Mouse (Mus musculus) heart, postnatal 0 days (tissue): ENCODE results near the gene Alpl. TPM values are rescaled to one million over a fixed set of nuclear protein-coding genes. Genes with fewer than 3 reads are reported as not detected.

Experiments used
- ATAC-seq: fragments of 200-750 bp; cut with Nextera tagmentation; 2 replicates; pipeline ENCODE4 v1.8.0; 2017; ENCODE audit warnings: low read depth, moderate number of reproducible peaks, moderate library complexity; ENCODE audit not compliant: insufficient read depth
- DNase-seq: peaks from one replicate; pipeline ENCODE4 v3.0.0-alpha.2; 2016; ENCODE audit warnings: low spot score
- H3K27ac ChIP-seq: fragments of 300-500 bp; sonication (generic); 2 replicates; pipeline ENCODE4 v1.5.1; 2014; ENCODE audit warnings: low read depth, mild to moderate bottlenecking
- H3K27me3 ChIP-seq: fragments of 300-500 bp; sonication (generic); 2 replicates; pipeline ENCODE4 v1.6.1; 2014; ENCODE audit warnings: low read length, mixed read lengths; ENCODE audit not compliant: control insufficient read depth, insufficient read depth
- H3K36me3 ChIP-seq: fragments of 300-500 bp; sonication (generic); replicated peaks from 2 replicates; pipeline ENCODE4 v1.6.1; 2014; ENCODE audit warnings: low read length, mixed read lengths; ENCODE audit not compliant: control insufficient read depth, insufficient read depth
- H3K4me1 ChIP-seq: fragments of 300-500 bp; sonication (generic); 2 replicates; pipeline ENCODE4 v1.6.1; 2014; ENCODE audit warnings: antibody characterized with exemption; ENCODE audit not compliant: control insufficient read depth, insufficient read depth
- H3K4me2 ChIP-seq: fragments of 300-500 bp; sonication (generic); 2 replicates; pipeline ENCODE4 v1.6.1; 2014; ENCODE audit warnings: low read depth, mild to moderate bottlenecking, low read length, moderate library complexity
- H3K4me3 ChIP-seq: fragments of 300-500 bp; sonication (generic); 2 replicates; pipeline ENCODE4 v1.5.1; 2014; ENCODE audit warnings: low read depth, low read length
- H3K9ac ChIP-seq: fragments of 300-500 bp; sonication (generic); replicated peaks from 2 replicates; pipeline ENCODE4 v1.6.1; 2014; ENCODE audit warnings: low read depth, low read length, mixed read lengths
- H3K9me3 ChIP-seq: fragments of 300-500 bp; sonication (generic); replicated peaks from 2 replicates; pipeline ENCODE4 v1.6.1; 2016; ENCODE audit warnings: low read length; ENCODE audit not compliant: control insufficient read depth
- CTCF ChIP-seq: IDR thresholded peaks from 2 replicates; pipeline ENCODE4 v1.5.1; 2016; ENCODE audit warnings: antibody characterized with exemption, control low read depth, low read depth
- EP300 ChIP-seq: IDR thresholded peaks from 2 replicates; pipeline ENCODE4 v1.6.1; 2016; ENCODE audit warnings: antibody characterized with exemption, low read depth
- WGBS: fragments of 180-500 bp; shearing (Covaris S2); extraction: QIAGEN DNeasy Blood & Tissue Kit; methylation state at CpG from one replicate; pipeline ENCODE4 v1.1.7; 2014; 5-methylcytosine and 5-hydroxymethylcytosine counted together
- polyA plus RNA-seq: library from polyadenylated mRNA; unstranded; fragments of >200 nt; fragmentation: Nextera tagmentation; extraction: Ambion mirVana; gene quantifications from 2 replicates; pipeline ENCODE4 v1.2.1, GENCODE M21; 2015
- total RNA-seq: library from RNA; depleted of rRNA; stranded (reverse); fragments of >200 nt; gene quantifications from 2 replicates; pipeline ENCODE4 v1.2.3, GENCODE M21; 2014; ENCODE audit warnings: low replicate concordance

The Alpl gene
- total and polyA plus RNA-seq, 2 experiments from 2014 or later = 2.3 to 2.4 TPM

GRCm38 (mm10) chr4:137765554-137765971 lies 30.6 kb downstream of the Alpl start:
- no peak overlapping the region for H3K27ac ChIP-seq
- ATAC-seq (no peak), DNase-seq (no peak)
- TF ChIP-seq EP300 (no peak), CTCF (no peak)
- H3K4me2 ChIP-seq = no peak overlapping the region
- H3K9me3 ChIP-seq = no peaks in the 10 kb centered on the region
- H3K36me3 ChIP-seq = no peaks in the 10 kb centered on the region
- H3K4me1 ChIP-seq = 0 out of 2 replicates have a peak, but pooled peaks cover 3% of the 10 kb centered on the region
- H3K4me3 ChIP-seq = no peak overlapping the region
- WGBS = 52% methylated on average over 7 of the region's 7 CpGs
- no peaks in the 10 kb centered on the region; the same call in 1 of the 2 replicates for H3K27me3 ChIP-seq
- H3K9ac ChIP-seq = no peak overlapping the region

- Histone ChIP-seq H3K27me3 (no peaks in the 10 kb centered on the region), H3K9me3 (no peaks in the 10 kb centered on the region), H3K4me1 (0 out of 2 replicates have a peak, but pooled peaks cover 3% of the 10 kb centered on the region), H3K4me3 (no peak overlapping the region), H3K4me2 (no peak overlapping the region), H3K36me3 (no peaks in the 10 kb centered on the region), H3K27ac (no peak overlapping the region), H3K9ac (no peak overlapping the region)
- ATAC-seq (no peak), DNase-seq (no peak)
- no peak for TF ChIP-seq EP300
- TF ChIP-seq CTCF = no peak
- 85% methylated on average over 3 of the region's 3 CpGs for WGBS
Observed at GRCm38 (mm10) chr4:137764621-137765020, 31.6 kb downstream of the Alpl start.

GRCm38 (mm10) chr4:137763920-137764495 lies 32.2 kb downstream of the Alpl start:
- no peak overlapping the region for H3K9ac ChIP-seq
- 61% methylated on average over 8 of the region's 8 CpGs for WGBS
- H3K4me1 ChIP-seq = no peaks in the 10 kb centered on the region
- no peak for ATAC-seq
- DNase-seq = no peak
- H3K9me3 ChIP-seq = no peaks in the 10 kb centered on the region
- no peak for TF ChIP-seq CTCF
- TF ChIP-seq EP300 = no peak
- H3K27ac ChIP-seq = no peak overlapping the region
- no peak overlapping the region for H3K4me2 ChIP-seq
- no peaks in the 10 kb centered on the region for H3K27me3 ChIP-seq
- H3K4me3 ChIP-seq = no peak overlapping the region
- no peaks in the 10 kb centered on the region for H3K36me3 ChIP-seq

GRCm38 (mm10) chr4:137762886-137763285 lies 33.3 kb downstream of the Alpl start:
- no peaks in the 10 kb centered on the region for H3K9me3 ChIP-seq
- no peak for ATAC-seq
- no peaks in the 10 kb centered on the region for H3K27me3 ChIP-seq
- H3K4me3 ChIP-seq = no peak overlapping the region
- H3K9ac ChIP-seq = no peak overlapping the region
- no peak overlapping the region for H3K27ac ChIP-seq
- 74% methylated on average over 9 of the region's 9 CpGs for WGBS
- TF ChIP-seq CTCF (no peak), EP300 (no peak)
- H3K4me2 ChIP-seq = no peak overlapping the region
- no peaks in the 10 kb centered on the region for H3K36me3 ChIP-seq
- H3K4me1 ChIP-seq = no peaks in the 10 kb centered on the region
- no peak for DNase-seq

- DNase-seq (no peak), ATAC-seq (no peak)
- TF ChIP-seq CTCF (no peak), EP300 (no peak)
- Histone ChIP-seq H3K36me3 (no peaks in the 10 kb centered on the region), H3K4me1 (peaks cover 16% of the 10 kb centered on the region), H3K9me3 (no peaks in the 10 kb centered on the region), H3K27me3 (no peaks in the 10 kb centered on the region), H3K9ac (no peak overlapping the region), H3K4me3 (no peak overlapping the region), H3K27ac (no peak overlapping the region), H3K4me2 (no peak overlapping the region)
- 57% methylated on average over 2 of the region's 2 CpGs for WGBS
Observed at GRCm38 (mm10) chr4:137754446-137754845, 41.7 kb downstream of the Alpl start.

GRCm38 (mm10) chr4:137753199-137753598 lies 43.0 kb downstream of the Alpl start:
- TF ChIP-seq CTCF (no peak), EP300 (no peak)
- WGBS = 80% methylated on average over 7 of the region's 7 CpGs
- no peak overlapping the region for H3K4me2 ChIP-seq
- no peak overlapping the region for H3K4me3 ChIP-seq
- no peak overlapping the region for H3K27ac ChIP-seq
- ATAC-seq (no peak), DNase-seq (no peak)
- no peaks in the 10 kb centered on the region for H3K27me3 ChIP-seq
- H3K4me1 ChIP-seq = peaks cover 16% of the 10 kb centered on the region
- H3K9me3 ChIP-seq = no peaks in the 10 kb centered on the region
- H3K9ac ChIP-seq = no peak overlapping the region
- no peaks in the 10 kb centered on the region for H3K36me3 ChIP-seq
